Mouse (Mus musculus) heart, embryonic 16.5 days (tissue): Measurements from ENCODE around the gene Hfe2. TPM values are rescaled to one million over a fixed set of nuclear protein-coding genes. Genes with fewer than 3 reads are reported as not detected.
A peak's percentile ranks its signal among the peaks of the same experiment; 100 is the strongest.
"Not testable (repeated sequence)": the region's sequence is repeated elsewhere in the genome, so short reads cannot be mapped to it uniquely, and the experiment has no call there.

Source experiments
- ATAC-seq: fragments of 200-750 bp; cut with Nextera tagmentation; replicated peaks from 2 replicates; pipeline ENCODE4 v1.8.0; 2017; ENCODE audit warnings: moderate number of reproducible peaks; ENCODE audit not compliant: insufficient read depth, low FRiP score; ENCODE audit errors: extremely low read depth
- H3K27ac ChIP-seq: fragments of 300-500 bp; sonication (generic); 2 replicates; pipeline ENCODE4 v1.5.1; 2014; ENCODE audit warnings: mild to moderate bottlenecking, low read length, control low read depth, moderate library complexity
- H3K27me3 ChIP-seq: fragments of 300-500 bp; sonication (generic); 2 replicates; pipeline ENCODE4 v1.6.1; 2014; ENCODE audit warnings: low read length, mixed read lengths; ENCODE audit not compliant: control insufficient read depth, insufficient read depth
- H3K36me3 ChIP-seq: fragments of 300-500 bp; sonication (generic); 2 replicates; pipeline ENCODE4 v1.6.1; 2014; ENCODE audit not compliant: control insufficient read depth, insufficient read depth
- H3K4me1 ChIP-seq: fragments of 300-500 bp; sonication (generic); 2 replicates; pipeline ENCODE4 v1.6.1; 2014; ENCODE audit warnings: low read length, mixed read lengths; ENCODE audit not compliant: control insufficient read depth, insufficient read depth
- H3K4me2 ChIP-seq: fragments of 300-500 bp; sonication (generic); 2 replicates; pipeline ENCODE4 v1.6.1; 2014; ENCODE audit warnings: low read depth, mild to moderate bottlenecking, control low read depth, low read length
- H3K4me3 ChIP-seq: fragments of 300-500 bp; sonication (generic); 2 replicates; pipeline ENCODE4 v1.5.1; 2014; ENCODE audit warnings: mild to moderate bottlenecking, control low read depth, low read length
- H3K9ac ChIP-seq: fragments of 300-500 bp; sonication (generic); 2 replicates; pipeline ENCODE4 v1.6.1; 2014; ENCODE audit warnings: low read length, control low read depth
- H3K9me3 ChIP-seq: fragments of 300-500 bp; sonication (generic); replicated peaks from 2 replicates; pipeline ENCODE4 v1.6.1; 2016; ENCODE audit warnings: low read length; ENCODE audit not compliant: control insufficient read depth
- WGBS: fragments of 180-500 bp; shearing (Covaris S2); extraction: QIAGEN DNeasy Blood & Tissue Kit; methylation state at CpG from one replicate; pipeline ENCODE4 v1.1.7; 2014; 5-methylcytosine and 5-hydroxymethylcytosine counted together
- polyA plus RNA-seq: library from polyadenylated mRNA; unstranded; fragments of >200 nt; fragmentation: Nextera tagmentation; extraction: Ambion mirVana; gene quantifications from 2 replicates; pipeline ENCODE4 v1.2.1, GENCODE M21; 2015

Gene Hfe2
- polyA plus RNA-seq, 1 experiment from 2014 or later: 10.9 TPM

- 90% methylated on average over 7 of the region's 9 CpGs for WGBS
- H3K4me1 ChIP-seq, H3K27me3 ChIP-seq, ATAC-seq, H3K27ac ChIP-seq, H3K4me2 ChIP-seq, H3K36me3 ChIP-seq, H3K9me3 ChIP-seq, H3K4me3 ChIP-seq, H3K9ac ChIP-seq: not testable (repeated sequence)
These were observed 17.0 kb upstream of the Hfe2 start for GRCm38 (mm10) chr3:96507966-96508365.

- no peak overlapping the region for H3K27ac ChIP-seq
- no peak overlapping the region for H3K9ac ChIP-seq
- H3K36me3 ChIP-seq: no peaks in the 10 kb centered on the region
- peaks cover 12% of the 10 kb centered on the region for H3K4me1 ChIP-seq
- H3K4me3 ChIP-seq: no peak overlapping the region
- no peaks in the 10 kb centered on the region for H3K9me3 ChIP-seq
- H3K27me3 ChIP-seq: no peaks in the 10 kb centered on the region
- ATAC-seq: no peak
- 49% methylated on average over 5 of the region's 5 CpGs for WGBS
- H3K4me2 ChIP-seq: no peak overlapping the region
These were observed 4.8 kb upstream of the Hfe2 start for GRCm38 (mm10) chr3:96520171-96520570.

DNA sequence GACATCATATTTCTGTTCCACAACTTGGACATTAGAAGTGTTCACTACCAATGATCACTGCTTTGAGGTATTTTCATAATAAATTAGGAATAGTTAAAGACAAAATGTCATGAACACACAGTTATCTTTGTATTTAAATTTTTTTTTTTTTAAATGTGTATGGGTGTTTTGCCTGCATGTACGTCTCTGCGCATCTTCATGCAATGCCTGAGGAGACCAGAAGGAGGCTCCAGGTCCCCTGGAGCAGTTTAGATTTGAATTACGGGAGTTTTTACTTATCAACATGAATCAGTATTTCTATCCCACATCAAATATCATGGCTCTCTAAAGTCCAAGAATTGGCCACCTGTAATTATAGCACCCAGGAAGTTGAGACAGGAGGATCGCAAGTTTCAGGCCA lies 2.8 kb upstream of the Hfe2 start:
- H3K4me1 ChIP-seq: peaks cover 26% of the 10 kb centered on the region
- no peak overlapping the region for H3K4me3 ChIP-seq
- no peaks in the 10 kb centered on the region for H3K36me3 ChIP-seq
- ATAC-seq: no peak
- peaks cover 10% of the 10 kb centered on the region for H3K27me3 ChIP-seq
- H3K4me2 ChIP-seq: no peak overlapping the region
- no peak overlapping the region for H3K9ac ChIP-seq
- no peak overlapping the region for H3K27ac ChIP-seq
- WGBS: 60% methylated on average over 4 of the region's 4 CpGs
- no peaks in the 10 kb centered on the region for H3K9me3 ChIP-seq

DNA sequence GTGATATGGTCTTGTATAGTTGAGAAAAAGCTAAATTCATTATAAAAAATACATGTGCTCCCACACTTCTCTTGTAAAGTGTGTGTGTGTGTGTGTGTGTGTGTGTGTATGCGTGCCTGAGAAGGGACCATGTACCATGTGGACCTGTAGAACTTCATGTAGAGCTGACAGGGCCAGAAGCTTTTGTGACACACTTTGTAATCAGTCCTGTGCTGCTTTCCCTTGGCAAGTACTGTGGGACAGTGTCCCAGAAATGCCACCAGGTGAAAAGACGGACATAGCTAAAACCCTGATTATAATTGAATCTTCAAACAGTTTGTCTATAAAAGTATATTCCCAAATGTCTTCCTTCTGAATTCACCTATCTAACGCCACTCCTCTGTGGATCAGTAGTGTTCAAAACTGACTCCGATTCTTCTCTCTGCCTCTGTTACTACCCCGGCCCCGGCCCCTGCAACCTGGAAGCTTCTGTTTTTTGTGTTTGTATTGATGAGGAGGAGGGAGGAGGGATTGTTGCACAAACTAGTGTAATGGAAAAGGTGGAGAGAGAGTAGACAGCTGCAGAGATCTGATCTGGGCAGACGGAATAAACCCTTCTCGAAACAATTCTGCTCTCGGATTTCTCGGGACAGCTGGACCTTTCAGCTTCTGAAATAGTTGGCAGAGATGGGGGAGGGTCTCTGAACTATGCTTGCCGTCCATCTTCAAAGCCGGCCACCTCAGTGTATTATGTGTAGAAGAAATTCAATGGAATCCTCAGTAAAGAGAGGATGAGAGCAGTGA lies 753 bp upstream of the Hfe2 start:
- WGBS: 55% methylated on average over 12 of the region's 12 CpGs
- Histone ChIP-seq H3K4me2 (peak overlapping the region; percentile 55), H3K4me3 (no peak overlapping the region), H3K4me1 (peaks cover 35% of the 10 kb centered on the region), H3K27me3 (peaks cover 19% of the 10 kb centered on the region), H3K27ac (peak overlapping the region; percentile 74), H3K36me3 (no peaks in the 10 kb centered on the region; the same call in 1 of the 2 replicates), H3K9ac (0 out of 2 replicates have a peak overlapping the region, but pooled peaks have one; percentile 25), H3K9me3 (no peaks in the 10 kb centered on the region)
- ATAC-seq: no peak

GRCm38 (mm10) chr3:96526013-96526762 lies 1.2 kb downstream of the Hfe2 start:
- 70% methylated on average over 11 of the region's 11 CpGs for WGBS
- Histone ChIP-seq H3K9ac (peak overlapping the region; percentile 29; the same call in 1 of the 2 replicates), H3K27ac (no peak overlapping the region), H3K9me3 (no peaks in the 10 kb centered on the region), H3K4me1 (peaks cover 35% of the 10 kb centered on the region), H3K4me3 (no peak overlapping the region; the same call in 1 of the 2 replicates), H3K4me2 (peak overlapping the region; percentile 83; the same call in 1 of the 2 replicates), H3K36me3 (no peaks in the 10 kb centered on the region; the same call in 1 of the 2 replicates), H3K27me3 (peaks cover 19% of the 10 kb centered on the region)
- ATAC-seq: no peak

DNA sequence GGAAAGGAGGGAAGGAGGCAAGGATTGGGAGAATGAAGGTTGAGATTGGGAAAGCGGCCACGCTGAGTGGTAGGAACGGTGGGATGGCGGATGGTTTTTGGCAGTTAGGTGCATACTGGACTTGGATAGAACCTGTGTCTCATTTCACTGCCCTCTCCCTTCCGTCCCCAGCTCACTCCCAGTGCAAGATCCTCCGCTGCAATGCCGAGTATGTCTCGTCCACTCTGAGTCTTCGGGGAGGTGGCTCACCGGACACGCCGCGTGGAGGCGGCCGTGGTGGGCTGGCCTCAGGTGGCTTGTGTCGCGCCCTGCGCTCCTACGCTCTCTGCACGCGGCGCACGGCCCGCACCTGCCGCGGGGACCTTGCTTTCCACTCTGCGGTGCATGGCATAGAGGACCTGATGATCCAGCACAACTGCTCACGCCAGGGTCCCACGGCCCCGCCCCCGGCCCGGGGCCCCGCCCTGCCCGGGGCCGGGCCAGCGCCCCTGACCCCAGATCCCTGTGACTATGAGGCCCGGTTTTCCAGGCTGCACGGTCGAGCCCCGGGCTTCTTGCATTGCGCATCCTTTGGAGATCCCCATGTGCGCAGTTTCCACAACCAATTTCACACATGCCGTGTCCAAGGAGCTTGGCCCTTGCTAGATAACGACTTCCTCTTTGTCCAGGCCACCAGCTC lies 2.0 kb downstream of the Hfe2 start:
- no peaks in the 10 kb centered on the region for H3K9me3 ChIP-seq
- ATAC-seq: peak; percentile 26; the same call in 1 of the 2 replicates
- peaks cover 35% of the 10 kb centered on the region for H3K4me1 ChIP-seq
- peak overlapping the region; percentile 83 for H3K4me2 ChIP-seq
- peak overlapping the region; percentile 73 for H3K9ac ChIP-seq
- H3K27me3 ChIP-seq: peaks cover 19% of the 10 kb centered on the region
- no peaks in the 10 kb centered on the region; the same call in 1 of the 2 replicates for H3K36me3 ChIP-seq
- WGBS: 3% methylated on average over 44 of the region's 44 CpGs
- H3K27ac ChIP-seq: no peak overlapping the region
- peak overlapping the region; percentile 55 for H3K4me3 ChIP-seq

DNA sequence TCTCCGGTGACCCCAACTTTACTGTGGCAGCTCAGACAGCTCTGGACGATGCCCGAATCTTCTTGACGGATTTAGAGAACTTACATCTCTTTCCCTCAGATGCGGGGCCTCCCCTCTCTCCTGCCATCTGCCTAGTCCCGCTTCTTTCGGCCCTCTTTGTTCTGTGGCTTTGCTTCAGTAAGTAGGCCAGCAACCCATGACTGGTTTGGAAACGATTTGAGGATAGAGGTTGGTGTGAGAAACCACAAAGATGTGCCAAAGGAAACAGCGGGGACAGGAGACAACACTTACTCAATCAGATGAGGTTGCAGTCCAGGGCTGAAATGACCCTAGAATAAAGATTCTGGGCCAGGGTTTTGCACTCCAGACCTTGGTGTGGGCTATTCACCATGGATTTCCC lies 3.5 kb downstream of the Hfe2 start:
- no peak for ATAC-seq
- Histone ChIP-seq H3K36me3 (no peaks in the 10 kb centered on the region; the same call in 1 of the 2 replicates), H3K4me2 (no peak overlapping the region), H3K27me3 (peaks cover 19% of the 10 kb centered on the region), H3K27ac (no peak overlapping the region), H3K9ac (no peak overlapping the region), H3K9me3 (no peaks in the 10 kb centered on the region), H3K4me3 (no peak overlapping the region), H3K4me1 (peaks cover 35% of the 10 kb centered on the region)
- 61% methylated on average over 9 of the region's 9 CpGs for WGBS

- no peak overlapping the region for H3K9ac ChIP-seq
- H3K27ac ChIP-seq: no peak overlapping the region
- no peak overlapping the region for H3K4me3 ChIP-seq
- ATAC-seq: no peak
- no peaks in the 10 kb centered on the region for H3K9me3 ChIP-seq
- peaks cover 10% of the 10 kb centered on the region for H3K27me3 ChIP-seq
- no peak overlapping the region for H3K4me2 ChIP-seq
- H3K36me3 ChIP-seq: no peaks in the 10 kb centered on the region; the same call in 1 of the 2 replicates
- H3K4me1 ChIP-seq: peaks cover 9% of the 10 kb centered on the region
- WGBS: 41% methylated on average over 7 of the region's 7 CpGs
These were observed 7.1 kb downstream of the Hfe2 start for GRCm38 (mm10) chr3:96532050-96532449.
